Mouse (Mus musculus): ENCODE results near the gene Acta2.
"Not testable (repeated sequence)": the region's sequence is repeated elsewhere in the genome, so short reads cannot be mapped to it uniquely, and the experiment has no call there.

The Acta2 gene

GRCm38 (mm10) chr19:34220732-34221380 lies 34.5 kb downstream of the Acta2 start:
- DNase-seq (ENCODE audit: low spot score), result no peak

GRCm38 (mm10) chr19:34219260-34219968 lies 36.0 kb downstream of the Acta2 start:
- DNase-seq (ENCODE audit: low spot score), result no peak

- no peak for DNase-seq (ENCODE audit: low spot score)
These were observed 37.6 kb downstream of the Acta2 start for GRCm38 (mm10) chr19:34217761-34218160.

- DNase-seq (ENCODE audit: low spot score), result peak; percentile 44
These were observed 38.4 kb downstream of the Acta2 start for GRCm38 (mm10) chr19:34216956-34217355.

- no peak for DNase-seq (ENCODE audit: low spot score)
These were observed 41.3 kb downstream of the Acta2 start for GRCm38 (mm10) chr19:34214136-34214535.

GRCm38 (mm10) chr19:34213251-34213645 lies 42.1 kb downstream of the Acta2 start:
- no peak for DNase-seq (ENCODE audit: low spot score)

GRCm38 (mm10) chr19:34212489-34213250 lies 42.7 kb downstream of the Acta2 start:
- no peak for DNase-seq (ENCODE audit: low spot score)

GRCm38 (mm10) chr19:34210841-34211240 lies 44.5 kb downstream of the Acta2 start:
- no peak for DNase-seq (ENCODE audit: low spot score)

GRCm38 (mm10) chr19:34209930-34210581 lies 45.3 kb downstream of the Acta2 start:
- no peak for DNase-seq (ENCODE audit: low spot score)

- no peak for DNase-seq (ENCODE audit: low spot score)
These were observed 46.4 kb downstream of the Acta2 start for GRCm38 (mm10) chr19:34209031-34209430.

GRCm38 (mm10) chr19:34206760-34207440 lies 48.5 kb downstream of the Acta2 start:
- DNase-seq (ENCODE audit: low spot score), result no peak

- DNase-seq (ENCODE audit: low spot score), result not testable (repeated sequence)
These were observed 49.3 kb downstream of the Acta2 start for GRCm38 (mm10) chr19:34206128-34206527.

GRCm38 (mm10) chr19:34202668-34203067 lies 52.7 kb downstream of the Acta2 start:
- peak; percentile 45 for DNase-seq (ENCODE audit: low spot score)

- no peak for DNase-seq (ENCODE audit: low spot score)
These were observed 55.9 kb downstream of the Acta2 start for GRCm38 (mm10) chr19:34199488-34199887.

- DNase-seq (ENCODE audit: low spot score), result no peak
These were observed 56.5 kb downstream of the Acta2 start for GRCm38 (mm10) chr19:34198901-34199300.

GRCm38 (mm10) chr19:34198066-34198465 lies 57.3 kb downstream of the Acta2 start:
- no peak for DNase-seq (ENCODE audit: low spot score)

GRCm38 (mm10) chr19:34195031-34195430 lies 60.4 kb downstream of the Acta2 start:
- no peak for DNase-seq (ENCODE audit: low spot score)

GRCm38 (mm10) chr19:34194132-34194745 lies 61.2 kb downstream of the Acta2 start:
- DNase-seq (ENCODE audit: low spot score), result no peak

- DNase-seq (ENCODE audit: low spot score), result no peak
These were observed 61.7 kb downstream of the Acta2 start for GRCm38 (mm10) chr19:34193683-34194082.

- DNase-seq (ENCODE audit: low spot score), result no peak
These were observed 62.2 kb downstream of the Acta2 start for GRCm38 (mm10) chr19:34193149-34193548.
